Mouse (Mus musculus) ES-E14 (cell line): ENCODE results near the gene Gabrb2.

Experiments used
- HCFC1 ChIP-seq: IDR thresholded peaks from 2 replicates; pipeline ENCODE4 v1.6.1; 2012; ENCODE audit warnings: low read length, inconsistent platforms, borderline replicate concordance; ENCODE audit not compliant: insufficient read depth
- MAFK ChIP-seq: IDR thresholded peaks from 2 replicates; pipeline ENCODE4 v1.6.1; 2014; ENCODE audit warnings: mild to moderate bottlenecking, low read depth, low read length, inconsistent platforms; ENCODE audit not compliant: insufficient read depth

GRCm38 (mm10) chr11:42393451-42393850, 26.1 kb upstream of the Gabrb2 start:
- no peak for TF ChIP-seq HCFC1
- TF ChIP-seq MAFK = no peak
